Mouse (Mus musculus): ENCODE results near the gene Gjb1. TPM values are rescaled to one million over a fixed set of nuclear protein-coding genes. Genes with fewer than 3 reads are reported as not detected.

The Gjb1 gene
- total RNA-seq, 2 experiments from 2014 or later = 1.5 to 2.1 TPM

- DNase-seq (ENCODE audit: extremely low spot score in 1 of 2, low spot score in 2 of 2) = peak in 1 of 2 experiments; percentile 30
- intact Hi-C loops (cut with DNase I) = no loop called here
Observed at GRCm38 (mm10) chrX:101388866-101389537, 12.8 kb downstream of the Gjb1 start.

DNA sequence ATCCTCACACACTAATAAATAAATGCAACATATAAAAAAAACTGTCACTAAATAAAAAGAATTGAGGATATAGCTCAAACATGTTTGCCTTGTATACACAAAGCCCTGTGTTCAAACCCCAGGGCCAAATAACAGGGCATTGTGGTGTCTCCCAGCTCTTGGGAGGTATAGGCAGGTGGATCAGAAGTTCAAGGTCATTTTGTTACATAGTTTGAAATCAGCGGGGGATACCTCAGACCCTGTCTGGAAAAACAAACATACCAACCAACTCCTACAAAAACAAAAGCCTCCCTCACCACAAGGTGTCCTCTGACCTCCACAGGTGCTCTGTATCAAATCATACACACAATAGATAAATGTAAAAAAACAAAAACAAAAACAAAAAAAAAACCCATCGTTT, 18.2 kb downstream of the Gjb1 start:
- no peak for DNase-seq (ENCODE audit: extremely low spot score in 1 of 2, low spot score in 2 of 2)
- intact Hi-C loops (cut with DNase I) = no loop called here

- intact Hi-C loops (cut with DNase I) = no loop called here
Observed at GRCm38 (mm10) chrX:101396459-101396858, 20.3 kb downstream of the Gjb1 start.

GRCm38 (mm10) chrX:101418946-101419724, 43.0 kb downstream of the Gjb1 start:
- intact Hi-C loops (cut with DNase I) = loop anchor here (2.0 kb wide), 1 partner anchor 86 kb away; no protein-coding TSS in a partner anchor
- peak; percentile 27 to 83 for DNase-seq (ENCODE audit: extremely low spot score in 1 of 2, low spot score in 2 of 2)

More at GRCm38 (mm10) chrX:101396459-101396858, 20.3 kb downstream of the Gjb1 start:
- no peak for DNase-seq (ENCODE audit: extremely low spot score in 1 of 2, low spot score in 2 of 2)

DNA sequence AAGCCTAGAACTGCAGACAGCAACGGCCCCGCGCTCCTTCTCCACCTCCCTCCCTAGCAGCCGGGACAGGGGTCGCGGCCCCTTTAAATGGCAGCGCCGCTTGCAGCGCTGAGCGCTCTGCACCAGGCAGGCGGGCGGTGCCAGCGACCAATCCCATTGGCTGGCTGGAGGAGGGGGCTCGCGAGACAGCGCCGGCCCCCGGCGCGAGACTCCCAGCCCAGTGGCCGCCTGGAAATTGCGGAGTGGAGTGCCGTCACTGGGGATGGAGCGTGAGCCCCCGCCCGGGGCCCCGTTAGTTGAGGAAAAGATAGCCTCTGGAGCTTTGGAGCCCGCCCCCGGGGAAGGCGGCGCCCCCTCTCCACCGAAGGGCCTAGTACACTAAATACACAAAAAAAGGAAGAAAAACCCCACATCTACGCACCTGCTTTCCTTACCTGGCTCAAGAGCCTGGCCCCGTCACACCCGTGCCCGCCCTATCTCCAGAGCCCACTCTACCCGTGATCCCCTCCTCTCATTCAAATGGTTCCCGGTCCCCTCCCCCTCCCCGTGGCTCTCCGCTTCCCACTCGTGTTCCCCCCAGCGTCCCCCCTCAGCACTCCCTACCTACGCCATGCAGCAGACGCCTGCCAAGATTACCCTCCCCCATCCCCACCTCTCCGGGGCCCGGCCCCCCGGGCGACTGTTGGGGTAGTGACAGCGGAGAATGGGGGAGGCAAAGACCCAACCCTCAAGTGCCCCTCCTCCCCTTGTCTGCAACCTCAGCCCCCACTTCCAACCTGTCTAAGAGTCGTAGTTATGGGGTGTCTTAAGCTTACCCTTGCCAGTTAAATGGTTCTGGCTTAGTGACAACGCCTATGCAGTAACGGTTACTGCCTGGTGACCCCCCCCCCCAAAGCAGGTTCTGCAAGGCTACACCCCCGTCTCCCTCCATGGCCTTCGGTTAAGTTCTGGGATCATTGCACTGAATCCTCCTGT, 43.8 kb downstream of the Gjb1 start:
- peak; percentile 79 to 93 for DNase-seq (ENCODE audit: extremely low spot score in 1 of 2, low spot score in 2 of 2)
- intact Hi-C loops (cut with DNase I) = loop anchor here (2.0 kb wide), 1 partner anchor 87 kb away; no protein-coding TSS in a partner anchor

- DNase-seq (ENCODE audit: extremely low spot score in 1 of 2, low spot score in 2 of 2) = no peak
- intact Hi-C loops (cut with DNase I) = no loop called here
Observed at GRCm38 (mm10) chrX:101420700-101421095, 44.5 kb downstream of the Gjb1 start, which contains the start of gene Zmym3. Gene Zmym3, minus strand, starts transcription at chrX:101420849.

DNA sequence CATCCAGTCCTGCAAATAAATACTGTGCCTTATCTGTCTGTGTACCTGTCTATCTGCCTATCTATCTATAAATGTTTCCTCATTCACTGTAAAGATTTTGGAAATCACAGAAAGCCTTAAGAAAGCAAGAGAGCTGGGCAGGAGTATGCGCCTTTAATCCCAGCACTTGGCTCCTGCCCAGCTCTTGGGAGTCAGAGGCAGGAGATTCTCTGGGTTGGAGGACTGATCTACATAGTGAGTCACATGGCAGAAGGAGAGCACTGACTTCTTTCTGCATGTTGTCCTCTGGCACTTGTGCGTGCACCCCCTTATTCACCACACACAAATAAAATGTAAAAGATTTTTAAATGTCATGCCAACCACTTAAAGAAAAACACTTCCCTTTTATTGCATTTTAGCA, 47.3 kb downstream of the Gjb1 start:
- intact Hi-C loops (cut with DNase I) = no loop called here
- no peak for DNase-seq (ENCODE audit: extremely low spot score in 1 of 2, low spot score in 2 of 2)

DNA sequence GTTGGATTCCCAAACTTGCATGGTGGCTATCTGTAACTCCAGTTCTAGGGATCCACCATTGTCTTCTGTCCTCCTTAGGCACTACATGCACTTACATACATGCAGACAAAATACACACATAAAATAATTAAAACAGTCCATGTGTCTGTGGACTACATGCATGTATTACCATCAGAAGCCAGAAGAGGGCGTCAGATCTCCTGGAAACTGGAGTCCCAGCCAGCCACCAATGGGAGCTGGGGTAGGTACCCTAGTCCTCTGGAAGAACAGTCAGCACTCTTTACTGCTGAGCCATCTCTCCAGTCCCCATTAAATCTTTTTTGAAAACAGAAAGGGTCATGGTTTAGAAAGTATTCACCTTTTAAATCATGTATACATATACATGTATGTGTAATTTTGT, 51.6 kb downstream of the Gjb1 start:
- no peak for DNase-seq (ENCODE audit: extremely low spot score in 1 of 2, low spot score in 2 of 2)
- intact Hi-C loops (cut with DNase I) = no loop called here

DNA sequence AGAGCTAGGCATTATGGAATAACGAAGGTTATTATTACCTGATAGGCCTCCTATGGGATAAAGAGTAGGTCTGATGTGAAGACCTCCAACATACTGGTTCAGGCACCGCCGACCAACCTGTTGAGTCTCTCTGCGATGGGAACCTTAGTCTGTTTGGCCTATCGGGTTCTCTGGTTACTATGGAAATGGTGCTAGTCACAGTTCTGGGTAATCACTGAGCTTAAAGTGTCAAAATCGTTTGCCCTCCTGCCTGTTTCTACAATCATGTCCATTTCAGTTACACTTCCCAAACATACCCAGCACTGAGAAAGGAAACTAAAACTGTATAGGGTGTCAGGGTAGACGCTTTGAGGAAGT, 52.6 kb downstream of the Gjb1 start:
- intact Hi-C loops (cut with DNase I) = no loop called here
- no peak for DNase-seq (ENCODE audit: extremely low spot score in 1 of 2, low spot score in 2 of 2)

DNA sequence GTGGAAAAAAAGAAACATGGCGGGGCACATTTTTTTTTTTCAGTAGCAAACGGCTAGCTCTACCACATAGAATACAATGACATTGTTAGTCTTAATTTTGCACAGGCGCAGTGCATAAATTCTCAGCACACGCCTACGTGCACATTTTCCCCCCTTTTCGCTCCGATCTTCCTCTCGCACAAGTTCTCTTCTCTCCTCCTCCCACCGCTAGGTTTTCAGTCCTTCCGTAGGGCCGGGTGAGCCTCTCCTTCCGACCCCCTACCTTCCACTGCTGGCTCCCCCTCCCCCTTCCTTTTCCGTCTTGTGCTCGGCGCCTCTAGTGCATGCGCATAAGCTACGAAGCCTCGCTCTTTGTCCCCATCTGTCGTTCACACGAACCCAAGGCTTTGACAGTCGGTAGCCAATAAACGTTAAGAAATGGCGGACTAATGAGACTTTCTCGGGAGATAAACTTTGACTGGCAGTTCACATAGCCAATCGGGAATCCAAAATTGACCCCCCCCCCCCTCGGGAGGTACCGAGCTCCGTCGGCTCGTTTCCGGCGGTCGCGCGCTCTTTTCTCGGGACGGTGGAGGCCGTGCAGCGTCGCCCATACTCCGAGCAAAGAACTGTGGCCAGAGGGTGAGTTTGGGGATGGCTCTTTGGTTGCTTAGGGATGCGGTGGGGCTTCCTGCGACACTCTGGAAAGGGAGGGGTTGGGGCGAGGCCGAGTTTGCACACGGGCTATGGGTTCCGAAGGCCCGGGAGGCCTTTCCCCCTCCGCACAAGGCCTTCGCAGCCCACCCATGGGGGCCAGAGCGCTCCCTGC, 53.2 kb downstream of the Gjb1 start, which contains the start of gene Nono:
TSS of gene Nono (plus strand) at position 177 of the 808 bp plus-strand sequence.
- peak; percentile 87 to 90 for DNase-seq (ENCODE audit: extremely low spot score in 1 of 2, low spot score in 2 of 2)

DNA sequence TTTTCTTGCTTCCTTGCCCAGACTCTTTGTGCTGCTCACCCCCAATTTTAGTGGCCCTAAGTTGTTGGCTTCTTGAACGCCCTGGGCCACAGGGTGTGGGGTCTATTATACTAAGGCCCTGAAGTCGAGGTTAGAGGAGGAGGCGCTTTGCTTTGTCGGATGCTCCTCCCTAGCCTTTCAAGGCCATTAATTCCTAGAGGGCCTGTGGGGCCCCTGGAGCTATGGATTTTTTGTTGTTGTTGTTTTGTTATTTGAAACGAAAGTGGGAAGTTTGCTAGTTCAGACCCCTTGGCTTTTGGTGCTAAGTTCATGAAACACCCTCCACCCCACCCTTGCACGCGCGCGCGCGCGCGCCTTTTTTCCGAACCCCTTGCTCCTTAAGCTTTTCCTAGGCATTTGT, 53.8 kb downstream of the Gjb1 start:
- DNase-seq (ENCODE audit: extremely low spot score in 1 of 2, low spot score in 2 of 2) = peak in 1 of 2 experiments; percentile 27
- intact Hi-C loops (cut with DNase I) = loop anchor here (10.0 kb wide), 1 partner anchor 125 kb away; no protein-coding TSS in a partner anchor

More for the DNA sequence above, 53.2 kb downstream of the Gjb1 start, which contains the start of gene Nono:
- intact Hi-C loops (cut with DNase I) = no loop called here

Other genes starting within 250 kb of the Gjb1 start
- gene Snx12, start 153.8 kb upstream of the Gjb1 start, total RNA-seq (2021) = 10 to 100 TPM; 64.2 to 64.3 TPM
- 10 to 100 TPM in 1 of 2 experiments, 1 to 10 TPM in 1; 9.1 to 10.4 TPM for gene Foxo4, start 121.8 kb upstream of the Gjb1 start, total RNA-seq (2021)
- not detected for gene Gm614, start 112.4 kb upstream of the Gjb1 start, total RNA-seq (2021)
- 1 to 10 TPM; 2.5 to 3.7 TPM for gene Il2rg, start 108.1 kb upstream of the Gjb1 start, total RNA-seq (2021)
- gene Gm20489, start 107.4 kb upstream of the Gjb1 start, total RNA-seq (2021) = not detected
- 10 to 100 TPM; 26.1 to 33.7 TPM for gene Med12, start 102.3 kb upstream of the Gjb1 start, total RNA-seq (2021)
- 100 to 1,000 TPM; 226 to 229 TPM for gene Nlgn3, start 77.2 kb upstream of the Gjb1 start, total RNA-seq (2021)
- gene Zmym3, start 44.5 kb downstream of the Gjb1 start, total RNA-seq (2021) = 100 to 1,000 TPM; 152 to 173 TPM
- 100 to 1,000 TPM; 154 to 163 TPM for gene Nono, start 52.9 kb downstream of the Gjb1 start, total RNA-seq (2021)
- 1 to 10 TPM; 1.3 to 1.4 TPM for gene Itgb1bp2, start 72.7 kb downstream of the Gjb1 start, total RNA-seq (2021)
- gene Taf1, start 156.4 kb downstream of the Gjb1 start, total RNA-seq (2021) = 10 to 100 TPM; 49.5 to 50.4 TPM

All from left cerebral cortex, postnatal 10 days (tissue).